Mouse (Mus musculus) liver, embryonic 14.5 days (tissue): ENCODE measurements around the gene Slco1a4. TPM values are rescaled to one million over a fixed set of nuclear protein-coding genes. Genes with fewer than 3 reads are reported as not detected.
"Not testable (repeated sequence)": the region's sequence is repeated elsewhere in the genome, so short reads cannot be mapped to it uniquely, and the experiment has no call there.

Source experiments
- ATAC-seq: fragments of 200-750 bp; cut with Nextera tagmentation; 2 replicates; pipeline ENCODE4 v1.8.0; 2017; ENCODE audit warnings: moderate number of reproducible peaks, mild to moderate bottlenecking, moderate library complexity; ENCODE audit not compliant: insufficient read depth
- DNase-seq, 3 experiments: peaks; one replicate each; pipeline ENCODE4 v3.0.0-alpha.2; 2012 to 2013; ENCODE audit warnings: low read depth in 3 of 3, low spot score in 3 of 3
- H3K27ac ChIP-seq: fragments of 300-500 bp; sonication (generic); 2 replicates; pipeline ENCODE4 v1.5.1; 2014; ENCODE audit warnings: moderate library complexity, mild to moderate bottlenecking, control low read depth, inconsistent platforms
- H3K27me3 ChIP-seq: fragments of 300-500 bp; sonication (generic); 2 replicates; pipeline ENCODE4 v1.6.1; 2014; ENCODE audit warnings: mild to moderate bottlenecking, low read length, moderate library complexity; ENCODE audit not compliant: control insufficient read depth, insufficient read depth
- H3K36me3 ChIP-seq: fragments of 300-500 bp; sonication (generic); replicated peaks from 2 replicates; pipeline ENCODE4 v1.6.1; 2014; ENCODE audit warnings: low read depth; ENCODE audit not compliant: control insufficient read depth, insufficient read depth
- H3K4me1 ChIP-seq, 2 experiments: fragments of 200-500 bp in 1 of 2; fragments of 300-500 bp in 1 of 2; sonication (generic) in 1 of 2; replicated peaks; 2 replicates each; pipeline ENCODE4 v1.6.1; 2012 to 2014; ENCODE audit warnings: antibody characterized with exemption in 1 of 2, inconsistent platforms in 1 of 2, low read length in 1 of 2; ENCODE audit not compliant: control insufficient read depth in 2 of 2, insufficient read depth in 2 of 2
- H3K4me2 ChIP-seq: fragments of 300-500 bp; sonication (generic); 2 replicates; pipeline ENCODE4 v1.6.1; 2014; ENCODE audit warnings: low read depth, mild to moderate bottlenecking, control low read depth, moderate library complexity
- H3K4me3 ChIP-seq, 2 experiments: fragments of 200-500 bp in 1 of 2; fragments of 300-500 bp in 1 of 2; sonication (generic) in 1 of 2; 2 replicates each; pipeline ENCODE4 v1.5.1; 2012 to 2014; ENCODE audit warnings: low read depth in 2 of 2, low read length in 2 of 2, mild to moderate bottlenecking in 2 of 2, control low read depth in 1 of 2, inconsistent platforms in 1 of 2, moderate library complexity in 1 of 2; ENCODE audit not compliant: insufficient read depth in 1 of 2
- H3K9ac ChIP-seq: fragments of 300-500 bp; sonication (generic); replicated peaks from 2 replicates; pipeline ENCODE4 v1.6.1; 2014; ENCODE audit warnings: mild to moderate bottlenecking, control low read depth, moderate library complexity
- H3K9me3 ChIP-seq: fragments of 300-500 bp; sonication (generic); 2 replicates; pipeline ENCODE4 v1.6.1; 2016; ENCODE audit warnings: low read length, mixed read lengths; ENCODE audit not compliant: control insufficient read depth
- CTCF ChIP-seq: IDR thresholded peaks from 2 replicates; pipeline ENCODE4 v1.5.1; 2016; ENCODE audit warnings: antibody characterized with exemption, low read depth, control low read depth
- EP300 ChIP-seq: IDR thresholded peaks from 2 replicates; pipeline ENCODE4 v1.6.1; 2016; ENCODE audit warnings: antibody characterized with exemption, low read depth
- WGBS: fragments of 180-500 bp; shearing (Covaris S2); extraction: QIAGEN DNeasy Blood & Tissue Kit; methylation state at CpG from one replicate; pipeline ENCODE4 v1.1.7; 2014; ENCODE audit not compliant: insufficient replicate concordance; 5-methylcytosine and 5-hydroxymethylcytosine counted together
- polyA plus RNA-seq, 2 experiments: library from polyadenylated mRNA; depleted of rRNA in 1 of 2; stranded (reverse) in 1 of 2; unstranded in 1 of 2; fragments of >200 nt; fragmentation: Nextera tagmentation in 1 of 2; extraction: Ambion mirVana in 1 of 2; gene quantifications; 2 replicates each; pipeline versions ENCODE4 v1.2.1 to v1.2.3; 2012 to 2014

Slco1a4 gene
- polyA plus RNA-seq (2012; rRNA removed) (not detected in 2 replicates), polyA plus RNA-seq (2014; fragmentation: Nextera tagmentation; extraction: Ambion mirVana) (not detected in 2 replicates)

GRCm38 (mm10) chr6:141856085-141856484 is at the start of gene Slco1a4:
Slco1a4 (minus strand) TSS chr6:141856199.
- no peak for DNase-seq
- Histone ChIP-seq H3K9me3 (no peaks in the 10 kb centered on the region), H3K4me1 (no peaks in the 10 kb centered on the region), H3K4me3 (no peak within 1 kb of the TSS), H3K4me2 (no peak within 1 kb of the TSS), H3K9ac (no peak within 1 kb of the TSS), H3K36me3 (no peaks in the 10 kb centered on the region), H3K27me3 (no peaks in the 10 kb centered on the region), H3K27ac (no peak within 1 kb of the TSS)
- TF ChIP-seq CTCF (no peak), EP300 (no peak)
- WGBS: 55% methylated on average over 2 of the region's 2 CpGs
- ATAC-seq: no peak

GRCm38 (mm10) chr6:141898197-141898596 is 42.2 kb upstream of the Slco1a4 start:
- Histone ChIP-seq H3K9me3 (no peaks in the 10 kb centered on the region), H3K4me1 (no peaks in the 10 kb centered on the region), H3K36me3 (no peaks in the 10 kb centered on the region), H3K4me3 (no peak overlapping the region), H3K27ac (no peak overlapping the region), H3K4me2 (no peak overlapping the region), H3K9ac (no peak overlapping the region), H3K27me3 (no peaks in the 10 kb centered on the region)
- 47% methylated on average over 2 of the region's 2 CpGs for WGBS
- DNase-seq: no peak
- TF ChIP-seq CTCF: no peak
- no peak for TF ChIP-seq EP300
- no peak for ATAC-seq

DNA sequence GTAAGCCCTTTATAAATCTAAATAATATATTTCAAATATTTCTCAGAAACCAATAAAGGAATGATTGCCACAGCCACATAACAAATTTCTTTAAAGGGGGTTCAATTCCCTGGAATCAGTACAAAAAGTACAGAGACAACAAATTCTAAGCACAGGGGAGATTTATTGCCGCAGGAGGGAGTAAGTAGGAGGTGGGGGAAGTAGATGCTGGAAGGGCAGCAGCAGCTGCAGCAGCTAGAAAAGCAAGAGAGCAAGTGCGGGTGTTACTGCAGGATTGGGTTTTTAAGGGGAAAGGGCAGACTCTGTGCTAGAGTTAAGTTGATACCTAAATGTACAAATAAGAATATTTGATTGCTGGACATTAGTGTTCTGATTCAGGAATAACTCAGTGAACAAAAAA is 33.7 kb upstream of the Slco1a4 start:
- Histone ChIP-seq H3K4me3 (no peak overlapping the region), H3K9me3 (no peaks in the 10 kb centered on the region), H3K4me2 (no peak overlapping the region), H3K9ac (no peak overlapping the region), H3K27me3 (no peaks in the 10 kb centered on the region), H3K4me1 (no peaks in the 10 kb centered on the region), H3K27ac (no peak overlapping the region), H3K36me3 (no peaks in the 10 kb centered on the region)
- 38% methylated on average over 2 of the region's 2 CpGs for WGBS
- no peak for TF ChIP-seq EP300
- no peak for TF ChIP-seq CTCF
- DNase-seq (no peak), ATAC-seq (no peak)

DNA sequence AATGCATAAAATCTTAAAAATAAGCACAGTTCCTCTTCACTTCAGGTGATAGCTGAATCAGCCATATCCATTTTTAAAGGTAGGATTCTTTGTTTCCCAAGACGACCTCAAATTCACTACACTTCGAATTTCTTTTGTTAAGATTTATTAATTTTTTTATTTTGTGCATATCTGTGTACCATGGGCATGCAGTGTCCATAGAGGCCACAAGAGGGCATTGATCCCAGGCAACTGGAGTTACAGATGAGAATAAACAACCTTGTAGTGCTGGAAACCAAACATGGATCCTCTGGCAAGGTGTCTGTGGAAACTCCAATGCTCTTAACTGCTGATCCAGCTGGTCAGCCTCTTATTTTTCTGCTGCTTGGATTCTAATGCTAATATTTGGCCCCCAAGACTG is 32.2 kb upstream of the Slco1a4 start:
- ATAC-seq: no peak
- no peak for DNase-seq
- H3K27ac ChIP-seq: no peak overlapping the region
- H3K9ac ChIP-seq: no peak overlapping the region
- no peak overlapping the region for H3K4me3 ChIP-seq
- no peaks in the 10 kb centered on the region for H3K36me3 ChIP-seq
- H3K27me3 ChIP-seq: no peaks in the 10 kb centered on the region
- 30% methylated on average over 2 of the region's 2 CpGs for WGBS
- no peak overlapping the region for H3K4me2 ChIP-seq
- H3K4me1 ChIP-seq: no peaks in the 10 kb centered on the region
- H3K9me3 ChIP-seq: no peaks in the 10 kb centered on the region
- 0 out of 2 replicates have a peak, but pooled peaks have one; percentile 5 for TF ChIP-seq CTCF
- no peak for TF ChIP-seq EP300

DNA sequence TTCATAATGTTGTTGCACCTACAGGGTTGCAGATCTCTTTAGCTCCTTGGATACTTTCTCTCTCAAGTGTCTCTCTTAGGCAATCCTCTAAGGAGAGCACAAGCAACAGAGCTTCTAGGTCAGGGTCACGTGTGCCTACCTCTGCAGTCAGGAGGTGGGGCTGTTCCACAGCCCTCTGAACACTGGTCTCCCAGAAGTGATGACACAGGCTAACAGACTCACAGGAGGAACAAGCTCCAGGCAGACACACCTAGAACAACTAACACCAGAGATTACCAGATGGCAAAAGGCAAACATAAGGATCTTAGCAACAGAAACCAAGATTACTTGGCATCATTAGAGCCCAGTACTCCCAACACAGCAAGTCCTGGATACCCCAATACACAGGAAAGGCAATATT is 26.6 kb upstream of the Slco1a4 start:
- H3K27ac ChIP-seq: no peak overlapping the region
- H3K4me2 ChIP-seq: no peak overlapping the region
- TF ChIP-seq CTCF (no peak), EP300 (no peak)
- no peaks in the 10 kb centered on the region for H3K27me3 ChIP-seq
- DNase-seq (no peak), ATAC-seq (no peak)
- no peak overlapping the region for H3K9ac ChIP-seq
- 15% methylated on average over 1 of the region's 1 CpGs for WGBS
- no peaks in the 10 kb centered on the region for H3K36me3 ChIP-seq
- H3K4me3 ChIP-seq: no peak overlapping the region
- no peaks in the 10 kb centered on the region for H3K4me1 ChIP-seq
- no peaks in the 10 kb centered on the region for H3K9me3 ChIP-seq

GRCm38 (mm10) chr6:141875742-141876141 is 19.7 kb upstream of the Slco1a4 start:
- H3K4me2 ChIP-seq, H3K4me1 ChIP-seq, H3K27ac ChIP-seq, H3K9me3 ChIP-seq, H3K4me3 ChIP-seq, H3K9ac ChIP-seq, H3K36me3 ChIP-seq, H3K27me3 ChIP-seq, DNase-seq, ATAC-seq: not testable (repeated sequence)
- 71% methylated on average over 4 of the region's 4 CpGs for WGBS
